Mouse (Mus musculus) lung, adult 18-20 months (tissue): ENCODE results near the gene Aup1.

Experiments used
- DNase-seq, 2 experiments: peaks; one replicate each; pipeline ENCODE4 v3.0.0; 2022; ENCODE audit warnings: mixed read lengths in 2 of 2

The Aup1 gene

GRCm38 (mm10) chr6:83070311-83071219 lies 16.2 kb downstream of the Aup1 start:
- no peak for DNase-seq

GRCm38 (mm10) chr6:83071220-83071619 lies 16.9 kb downstream of the Aup1 start:
- no peak for DNase-seq

GRCm38 (mm10) chr6:83074979-83075378 lies 20.7 kb downstream of the Aup1 start:
- DNase-seq = no peak

- peak in 1 of 2 experiments; percentile 39 for DNase-seq
Measured at GRCm38 (mm10) chr6:83077630-83078323, 23.5 kb downstream of the Aup1 start, which contains the start of gene Pcgf1. Gene Pcgf1 (plus strand): TSS chr6:83077869.

- DNase-seq = peak; percentile 99
Measured at GRCm38 (mm10) chr6:83078324-83078858, 24.1 kb downstream of the Aup1 start.

GRCm38 (mm10) chr6:83080210-83080609 lies 25.9 kb downstream of the Aup1 start:
- DNase-seq = no peak

GRCm38 (mm10) chr6:83083497-83083896 lies 29.2 kb downstream of the Aup1 start:
- DNase-seq = no peak

- DNase-seq = no peak
Measured at GRCm38 (mm10) chr6:83084477-83084876, 30.2 kb downstream of the Aup1 start.

GRCm38 (mm10) chr6:83086121-83087035 lies 32.1 kb downstream of the Aup1 start, which contains the start of gene Lbx2:
Gene Lbx2 (plus strand): TSS chr6:83086367.
- DNase-seq = no peak

GRCm38 (mm10) chr6:83087205-83087925 lies 33.0 kb downstream of the Aup1 start:
- no peak for DNase-seq

- no peak for DNase-seq
Measured at GRCm38 (mm10) chr6:83087926-83088260, 33.6 kb downstream of the Aup1 start.

GRCm38 (mm10) chr6:83092416-83093127 lies 38.3 kb downstream of the Aup1 start:
- DNase-seq = no peak

- DNase-seq = no peak
Measured at GRCm38 (mm10) chr6:83095968-83096367, 41.6 kb downstream of the Aup1 start.

GRCm38 (mm10) chr6:83098411-83098810 lies 44.1 kb downstream of the Aup1 start:
- no peak for DNase-seq

GRCm38 (mm10) chr6:83101316-83101687 lies 47.0 kb downstream of the Aup1 start, which contains the start of the genes Ccdc142 and Gm42688:
Gene Ccdc142 (plus strand): TSS chr6:83101601.
Gene Gm42688 (plus strand): TSS chr6:83101617.
- DNase-seq = peak; percentile 94 to 95

GRCm38 (mm10) chr6:83101688-83102556 lies 47.6 kb downstream of the Aup1 start:
- DNase-seq = peak; percentile 60 to 61

- no peak for DNase-seq
Measured at GRCm38 (mm10) chr6:83103130-83103650, 48.9 kb downstream of the Aup1 start.

GRCm38 (mm10) chr6:83104158-83104557 lies 49.8 kb downstream of the Aup1 start:
- no peak for DNase-seq
